8 mouse cellular contexts compared by ENCODE assay signal in genomic region chr6:49208935-49209334, GRCm38 (mm10). TPM values are rescaled to one million over a fixed set of nuclear protein-coding genes. Genes with fewer than 3 reads are reported as not detected.
DNase-seq lines count a peak whose midpoint lies in the region; ATAC-seq lines count a peak whose summit lies in the region.

No protein-coding gene starts in this region.

- peaks cover 38% of the 10 kb centered on the region for H3K4me1 ChIP-seq in midbrain, embryonic 15.5 days
- peaks cover 26% of the 10 kb centered on the region for H3K4me1 ChIP-seq in midbrain, embryonic 16.5 days (ENCODE audit: control insufficient read depth, insufficient read depth, low read length)
- peaks cover 60% of the 10 kb centered on the region for H3K4me1 ChIP-seq in heart, embryonic 16.5 days (ENCODE audit: control insufficient read depth, insufficient read depth, low read length)

- no peak overlapping the region for H3K27ac ChIP-seq in midbrain, embryonic 15.5 days
- H3K27ac ChIP-seq in midbrain, embryonic 16.5 days (ENCODE audit: low read length), result no peak overlapping the region
- peak overlapping the region; percentile 68 for H3K27ac ChIP-seq in heart, embryonic 16.5 days (ENCODE audit: low read length)

- H3K4me3 ChIP-seq in midbrain, embryonic 15.5 days, result no peak overlapping the region
- no peak overlapping the region for H3K4me3 ChIP-seq in midbrain, embryonic 16.5 days (ENCODE audit: low read depth, low read length)
- peak overlapping the region; percentile 26 for H3K4me3 ChIP-seq in heart, embryonic 16.5 days (ENCODE audit: low read length)

- H3K9me3 ChIP-seq in midbrain, embryonic 15.5 days, result no peaks in the 10 kb centered on the region
- no peaks in the 10 kb centered on the region for H3K9me3 ChIP-seq in midbrain, embryonic 16.5 days (replicated peaks; ENCODE audit: control insufficient read depth, low read length, poor library complexity, severe bottlenecking)
- no peaks in the 10 kb centered on the region for H3K9me3 ChIP-seq in heart, embryonic 16.5 days (replicated peaks; ENCODE audit: control insufficient read depth, low read length)

- no peak overlapping the region for H3K9ac ChIP-seq in midbrain, embryonic 15.5 days
- H3K9ac ChIP-seq in midbrain, embryonic 16.5 days (ENCODE audit: low read depth, low read length), result no peak overlapping the region
- H3K9ac ChIP-seq in heart, embryonic 16.5 days (ENCODE audit: low read length), result peak overlapping the region; percentile 47

- H3K36me3 ChIP-seq in midbrain, embryonic 15.5 days (replicated peaks), result no peaks in the 10 kb centered on the region
- H3K36me3 ChIP-seq in midbrain, embryonic 16.5 days (ENCODE audit: control insufficient read depth, insufficient read depth, low read length), result no peaks in the 10 kb centered on the region
- peaks cover 10% of the 10 kb centered on the region; the same call in 1 of the 2 replicates for H3K36me3 ChIP-seq in heart, embryonic 16.5 days (ENCODE audit: control insufficient read depth, insufficient read depth)

- H3K4me2 ChIP-seq in midbrain, embryonic 15.5 days, result no peak overlapping the region
- H3K4me2 ChIP-seq in midbrain, embryonic 16.5 days (ENCODE audit: low read length), result no peak overlapping the region
- peak overlapping the region; percentile 54 for H3K4me2 ChIP-seq in heart, embryonic 16.5 days (ENCODE audit: low read depth, low read length)

- H3K27me3 ChIP-seq in midbrain, embryonic 15.5 days (replicated peaks), result no peaks in the 10 kb centered on the region
- no peaks in the 10 kb centered on the region for H3K27me3 ChIP-seq in midbrain, embryonic 16.5 days (ENCODE audit: control insufficient read depth, insufficient read depth, low read depth, low read length)
- H3K27me3 ChIP-seq in heart, embryonic 16.5 days (ENCODE audit: control insufficient read depth, insufficient read depth, low read length), result no peaks in the 10 kb centered on the region

- 82% methylated on average over 5 of the region's 5 CpGs for WGBS in midbrain, embryonic 15.5 days
- WGBS in midbrain, embryonic 16.5 days, result 78% methylated on average over 5 of the region's 5 CpGs
- 57% methylated on average over 5 of the region's 5 CpGs for WGBS in heart, embryonic 16.5 days

- DNase-seq in embryo, embryonic 10.5 days (ENCODE audit: low spot score), result peak; percentile 30
- DNase-seq in embryo, embryonic 11 days, result no peak
- no peak for DNase-seq in frontal cortex, postnatal 36 days (ENCODE audit: low spot score in 2 of 2)
- DNase-seq in urinary bladder, postnatal 4 days (ENCODE audit: low spot score in 2 of 2), result no peak

- 0 out of 2 replicates have a peak, but pooled peaks have one; percentile 55 for ATAC-seq in midbrain, embryonic 15.5 days (replicated peaks)
- no peak for ATAC-seq in midbrain, embryonic 16.5 days
- peak; percentile 57 for ATAC-seq in heart, embryonic 16.5 days (replicated peaks; ENCODE audit: extremely low read depth, insufficient read depth, low FRiP score)
- ATAC-seq in megakaryocyte, adult 5-6 weeks (ENCODE audit: poor library complexity, severe bottlenecking), result peak; percentile 53

RNA-seq across cellular contexts. Expression of gene Igf2bp3, which starts 5.8 kb away (rescaled TPM):
- polyA plus RNA-seq in midbrain, embryonic 15.5 days (2015; fragmentation: Nextera tagmentation; extraction: Ambion mirVana), result 25.2 and 26.9 TPM in 2 replicates
- polyA plus RNA-seq in midbrain, embryonic 16.5 days (2015; fragmentation: Nextera tagmentation; extraction: Ambion mirVana), result 17.1 and 24.0 TPM in 2 replicates
- 33.1 and 33.5 TPM in 2 replicates for polyA plus RNA-seq in heart, embryonic 16.5 days (2015; fragmentation: Nextera tagmentation; extraction: Ambion mirVana)
- 0.02 and 0.05 TPM in 2 replicates for total RNA-seq in megakaryocyte, adult 5-6 weeks (2015)
- not detected in 2 replicates for total RNA-seq in megakaryocyte, adult 5-6 weeks (2017)

RNA-seq across cellular contexts. Expression of gene Tra2a, which starts 54.9 kb away (rescaled TPM):
- polyA plus RNA-seq in midbrain, embryonic 15.5 days (2015; fragmentation: Nextera tagmentation; extraction: Ambion mirVana), result 123 and 128 TPM in 2 replicates
- 105 and 141 TPM in 2 replicates for polyA plus RNA-seq in midbrain, embryonic 16.5 days (2015; fragmentation: Nextera tagmentation; extraction: Ambion mirVana)
- polyA plus RNA-seq in heart, embryonic 16.5 days (2015; fragmentation: Nextera tagmentation; extraction: Ambion mirVana), result 60.9 and 69.8 TPM in 2 replicates
- 124 and 144 TPM in 2 replicates for total RNA-seq in megakaryocyte, adult 5-6 weeks (2015)
- total RNA-seq in megakaryocyte, adult 5-6 weeks (2017), result 98.9 and 106 TPM in 2 replicates
